Mouse (Mus musculus) neural tube, embryonic 11.5 days (tissue): ENCODE measurements around the gene Crybg1. TPM values are rescaled to one million over a fixed set of nuclear protein-coding genes. Genes with fewer than 3 reads are reported as not detected.

Experiments
- ATAC-seq: fragments of 200-750 bp; cut with Nextera tagmentation; 2 replicates; pipeline ENCODE4 v1.8.0; 2017; ENCODE audit warnings: moderate number of reproducible peaks, mild to moderate bottlenecking, moderate TSS enrichment, moderate library complexity; ENCODE audit not compliant: insufficient read depth, low FRiP score, low TSS enrichment
- DNase-seq: peaks from one replicate; pipeline ENCODE4 v3.0.0-alpha.2; 2015; ENCODE audit warnings: low spot score
- H3K27ac ChIP-seq: fragments of 300-500 bp; sonication (generic); 2 replicates; pipeline ENCODE4 v1.5.1; 2014; ENCODE audit warnings: low read depth, mild to moderate bottlenecking, low read length
- H3K27me3 ChIP-seq: fragments of 300-500 bp; sonication (generic); 2 replicates; pipeline ENCODE4 v1.6.1; 2014; ENCODE audit warnings: mild to moderate bottlenecking, low read length, mixed read lengths; ENCODE audit not compliant: control insufficient read depth, insufficient read depth
- H3K36me3 ChIP-seq: fragments of 300-500 bp; sonication (generic); 2 replicates; pipeline ENCODE4 v1.6.1; 2014; ENCODE audit warnings: mild to moderate bottlenecking, low read length, moderate library complexity, mixed read lengths; ENCODE audit not compliant: control insufficient read depth, insufficient read depth
- H3K4me1 ChIP-seq: fragments of 300-500 bp; sonication (generic); 2 replicates; pipeline ENCODE4 v1.6.1; 2014; ENCODE audit warnings: low read length, mixed read lengths; ENCODE audit not compliant: control insufficient read depth, insufficient read depth
- H3K4me2 ChIP-seq: fragments of 300-500 bp; sonication (generic); 2 replicates; pipeline ENCODE4 v1.6.1; 2014; ENCODE audit warnings: low read depth, mild to moderate bottlenecking, moderate library complexity
- H3K4me3 ChIP-seq: fragments of 300-500 bp; sonication (generic); 2 replicates; pipeline ENCODE4 v1.5.1; 2014; ENCODE audit warnings: low read depth, low read length
- H3K9ac ChIP-seq: fragments of 300-500 bp; sonication (generic); 2 replicates; pipeline ENCODE4 v1.6.1; 2014; ENCODE audit warnings: mild to moderate bottlenecking, low read length
- H3K9me3 ChIP-seq: fragments of 300-500 bp; sonication (generic); 2 replicates; pipeline ENCODE4 v1.6.1; 2016; ENCODE audit warnings: low read length; ENCODE audit not compliant: control insufficient read depth
- WGBS: fragments of 180-500 bp; shearing (Covaris S2); extraction: QIAGEN DNeasy Blood & Tissue Kit; methylation state at CpG from one replicate; pipeline ENCODE4 v1.1.7; 2014; 5-methylcytosine and 5-hydroxymethylcytosine counted together
- polyA plus RNA-seq: library from polyadenylated mRNA; unstranded; fragments of >200 nt; fragmentation: Nextera tagmentation; extraction: Ambion mirVana; gene quantifications from 2 replicates; pipeline ENCODE4 v1.2.1, GENCODE M21; 2014

Gene Crybg1
- polyA plus RNA-seq = 0.05 and 0.12 TPM in 2 replicates

GRCm38 (mm10) chr10:44148337-44149317, at the start of gene Crybg1:
TSS of gene Crybg1 (minus strand) at chr10:44148853.
- no peaks in the 10 kb centered on the region for H3K36me3 ChIP-seq
- 0 out of 2 replicates have a peak, but pooled peaks cover 3% of the 10 kb centered on the region for H3K4me1 ChIP-seq
- H3K27me3 ChIP-seq = 0 out of 2 replicates have a peak, but pooled peaks cover 2% of the 10 kb centered on the region
- peak within 1 kb of the TSS; percentile 14; the same call in 1 of the 2 replicates for H3K9ac ChIP-seq
- H3K9me3 ChIP-seq = no peaks in the 10 kb centered on the region
- peak within 1 kb of the TSS; percentile 48 for H3K4me2 ChIP-seq
- H3K27ac ChIP-seq = no peak within 1 kb of the TSS
- ATAC-seq (peak; percentile 61), DNase-seq (peak; percentile 67)
- H3K4me3 ChIP-seq = peak within 1 kb of the TSS; percentile 28
- 3% methylated on average over 51 of the region's 53 CpGs for WGBS

GRCm38 (mm10) chr10:44177365-44177764, 28.7 kb upstream of the Crybg1 start:
- Histone ChIP-seq H3K4me2 (no peak overlapping the region), H3K27ac (no peak overlapping the region), H3K36me3 (no peaks in the 10 kb centered on the region), H3K4me1 (no peaks in the 10 kb centered on the region), H3K27me3 (no peaks in the 10 kb centered on the region), H3K4me3 (no peak overlapping the region), H3K9me3 (no peaks in the 10 kb centered on the region), H3K9ac (no peak overlapping the region)
- no peak for ATAC-seq
- no peak for DNase-seq
- WGBS = 3% methylated on average over 1 of the region's 1 CpGs

GRCm38 (mm10) chr10:44176548-44176947, 27.9 kb upstream of the Crybg1 start:
- no peaks in the 10 kb centered on the region for H3K9me3 ChIP-seq
- ATAC-seq = no peak
- no peaks in the 10 kb centered on the region for H3K27me3 ChIP-seq
- H3K36me3 ChIP-seq = no peaks in the 10 kb centered on the region
- no peak overlapping the region for H3K9ac ChIP-seq
- no peak overlapping the region for H3K4me2 ChIP-seq
- no peak overlapping the region for H3K4me3 ChIP-seq
- H3K4me1 ChIP-seq = no peaks in the 10 kb centered on the region
- H3K27ac ChIP-seq = no peak overlapping the region
- DNase-seq = no peak

- ATAC-seq = no peak
- WGBS = 90% methylated on average over 4 of the region's 5 CpGs
- H3K9ac ChIP-seq = no peak overlapping the region
- H3K36me3 ChIP-seq = no peaks in the 10 kb centered on the region
- no peaks in the 10 kb centered on the region for H3K4me1 ChIP-seq
- H3K27me3 ChIP-seq = no peaks in the 10 kb centered on the region
- no peaks in the 10 kb centered on the region for H3K9me3 ChIP-seq
- H3K4me2 ChIP-seq = no peak overlapping the region
- no peak overlapping the region for H3K4me3 ChIP-seq
- no peak for DNase-seq
- H3K27ac ChIP-seq = no peak overlapping the region
Observed at GRCm38 (mm10) chr10:44176120-44176519, 27.5 kb upstream of the Crybg1 start.

GRCm38 (mm10) chr10:44170145-44170544, 21.5 kb upstream of the Crybg1 start:
- Histone ChIP-seq H3K4me1 (no peaks in the 10 kb centered on the region), H3K4me3 (no peak overlapping the region), H3K9ac (no peak overlapping the region), H3K27ac (no peak overlapping the region), H3K27me3 (no peaks in the 10 kb centered on the region), H3K36me3 (no peaks in the 10 kb centered on the region), H3K9me3 (no peaks in the 10 kb centered on the region), H3K4me2 (no peak overlapping the region)
- WGBS = 88% methylated on average over 12 of the region's 12 CpGs
- ATAC-seq = no peak
- no peak for DNase-seq

GRCm38 (mm10) chr10:44167061-44167460, 18.4 kb upstream of the Crybg1 start:
- H3K4me3 ChIP-seq = no peak overlapping the region
- no peak overlapping the region for H3K9ac ChIP-seq
- ATAC-seq = no peak
- whole genome bisulfite sequencing = 74% methylated on average over 5 of the region's 5 CpGs
- H3K27me3 ChIP-seq = no peaks in the 10 kb centered on the region
- H3K36me3 ChIP-seq = no peaks in the 10 kb centered on the region
- H3K4me2 ChIP-seq = no peak overlapping the region
- no peaks in the 10 kb centered on the region for H3K9me3 ChIP-seq
- no peaks in the 10 kb centered on the region for H3K4me1 ChIP-seq
- DNase-seq = no peak
- no peak overlapping the region for H3K27ac ChIP-seq

GRCm38 (mm10) chr10:44164258-44164975, 15.8 kb upstream of the Crybg1 start:
- ATAC-seq (no peak), DNase-seq (no peak)
- Histone ChIP-seq H3K4me3 (no peak overlapping the region), H3K27me3 (no peaks in the 10 kb centered on the region), H3K27ac (no peak overlapping the region), H3K9me3 (no peaks in the 10 kb centered on the region), H3K9ac (no peak overlapping the region), H3K4me2 (no peak overlapping the region), H3K4me1 (no peaks in the 10 kb centered on the region), H3K36me3 (no peaks in the 10 kb centered on the region)
- WGBS = 83% methylated on average over 8 of the region's 8 CpGs

- Histone ChIP-seq H3K27ac (no peak overlapping the region), H3K27me3 (no peaks in the 10 kb centered on the region), H3K4me3 (no peak overlapping the region), H3K9me3 (no peaks in the 10 kb centered on the region), H3K9ac (no peak overlapping the region), H3K36me3 (no peaks in the 10 kb centered on the region), H3K4me2 (no peak overlapping the region), H3K4me1 (no peaks in the 10 kb centered on the region)
- ATAC-seq (no peak), DNase-seq (no peak)
- WGBS = 95% methylated on average over 4 of the region's 4 CpGs
Observed at GRCm38 (mm10) chr10:44163028-44163427, 14.4 kb upstream of the Crybg1 start.
